Mouse (Mus musculus): ENCODE data around the gene Vps37d. TPM values are rescaled to one million over a fixed set of nuclear protein-coding genes. Genes with fewer than 3 reads are reported as not detected.
"Not testable (repeated sequence)": the region's sequence is repeated elsewhere in the genome, so short reads cannot be mapped to it uniquely, and the experiment has no call there.

Vps37d gene
- polyA plus RNA-seq, 1 experiment from 2014 or later, result 12.0 TPM

DNA sequence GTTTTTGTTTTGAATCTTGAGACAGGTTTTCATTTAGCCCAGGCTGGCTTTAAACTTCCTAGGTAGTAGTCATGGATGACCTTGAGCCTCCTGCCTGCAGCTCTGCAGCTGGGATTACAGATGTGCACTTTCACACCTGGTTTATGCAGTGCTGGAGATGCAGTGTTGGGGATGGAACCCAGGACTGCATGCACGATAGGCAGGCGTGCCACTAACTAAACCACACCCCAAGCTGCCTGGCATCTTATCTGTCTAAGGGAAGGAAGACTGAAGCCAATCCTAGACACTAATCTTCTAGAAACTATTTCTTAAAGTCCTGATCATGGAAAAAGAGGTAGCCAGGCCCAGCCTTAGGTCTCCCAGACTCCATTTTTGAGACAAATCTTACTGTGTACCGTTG lies 7.6 kb downstream of the Vps37d start:
- H3K4me1 ChIP-seq (replicated peaks; ENCODE audit: control insufficient read depth, insufficient read depth, low read length), result peaks cover 4% of the 10 kb centered on the region
- H3K9ac ChIP-seq (ENCODE audit: low read depth, low read length), result no peak overlapping the region
- no peak for DNase-seq (ENCODE audit: low spot score)
- no peak for ATAC-seq (ENCODE audit: low FRiP score)
- H3K27me3 ChIP-seq (ENCODE audit: control insufficient read depth, insufficient read depth, low read length), result no peaks in the 10 kb centered on the region
- no peaks in the 10 kb centered on the region for H3K9me3 ChIP-seq (ENCODE audit: control insufficient read depth, low read length)
- 91% methylated on average over 3 of the region's 3 CpGs for WGBS
- H3K4me3 ChIP-seq (ENCODE audit: low read depth, low read length), result no peak overlapping the region
- no peak overlapping the region for H3K27ac ChIP-seq (ENCODE audit: low read depth, low read length)
- no peak overlapping the region for H3K4me2 ChIP-seq (replicated peaks; ENCODE audit: low read depth, low read length)
- no peaks in the 10 kb centered on the region for H3K36me3 ChIP-seq (ENCODE audit: control insufficient read depth, insufficient read depth, low read length)

DNA sequence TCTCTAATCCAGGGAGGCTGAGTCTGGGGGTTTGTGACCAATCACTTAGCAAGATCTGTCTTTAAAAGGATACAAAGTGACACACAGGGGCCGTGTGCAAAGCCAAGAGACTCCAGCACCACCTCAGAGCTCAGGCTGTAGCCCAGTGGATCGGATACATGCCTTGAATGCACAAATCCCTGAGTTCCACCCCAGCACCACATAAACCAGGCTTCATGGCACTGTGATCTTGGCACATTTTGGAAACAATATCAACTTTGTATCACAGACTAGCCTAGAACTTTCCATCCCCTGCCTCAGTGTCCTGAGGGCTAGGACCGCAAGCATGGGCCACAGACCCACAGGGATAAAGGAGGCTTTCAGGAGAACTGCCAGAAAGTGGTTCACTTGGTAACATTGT lies 12.1 kb downstream of the Vps37d start:
- H3K27ac ChIP-seq (ENCODE audit: low read depth, low read length), result no peak overlapping the region
- no peaks in the 10 kb centered on the region for H3K27me3 ChIP-seq (ENCODE audit: control insufficient read depth, insufficient read depth, low read length)
- DNase-seq (ENCODE audit: low spot score) (no peak), ATAC-seq (ENCODE audit: low FRiP score) (no peak)
- no peaks in the 10 kb centered on the region for H3K4me1 ChIP-seq (replicated peaks; ENCODE audit: control insufficient read depth, insufficient read depth, low read length)
- no peak overlapping the region for H3K4me3 ChIP-seq (ENCODE audit: low read depth, low read length)
- no peaks in the 10 kb centered on the region for H3K36me3 ChIP-seq (ENCODE audit: control insufficient read depth, insufficient read depth, low read length)
- no peak overlapping the region for H3K4me2 ChIP-seq (replicated peaks; ENCODE audit: low read depth, low read length)
- H3K9ac ChIP-seq (ENCODE audit: low read depth, low read length), result no peak overlapping the region
- H3K9me3 ChIP-seq (ENCODE audit: control insufficient read depth, low read length), result no peaks in the 10 kb centered on the region
- WGBS, result 96% methylated on average over 3 of the region's 3 CpGs

DNA sequence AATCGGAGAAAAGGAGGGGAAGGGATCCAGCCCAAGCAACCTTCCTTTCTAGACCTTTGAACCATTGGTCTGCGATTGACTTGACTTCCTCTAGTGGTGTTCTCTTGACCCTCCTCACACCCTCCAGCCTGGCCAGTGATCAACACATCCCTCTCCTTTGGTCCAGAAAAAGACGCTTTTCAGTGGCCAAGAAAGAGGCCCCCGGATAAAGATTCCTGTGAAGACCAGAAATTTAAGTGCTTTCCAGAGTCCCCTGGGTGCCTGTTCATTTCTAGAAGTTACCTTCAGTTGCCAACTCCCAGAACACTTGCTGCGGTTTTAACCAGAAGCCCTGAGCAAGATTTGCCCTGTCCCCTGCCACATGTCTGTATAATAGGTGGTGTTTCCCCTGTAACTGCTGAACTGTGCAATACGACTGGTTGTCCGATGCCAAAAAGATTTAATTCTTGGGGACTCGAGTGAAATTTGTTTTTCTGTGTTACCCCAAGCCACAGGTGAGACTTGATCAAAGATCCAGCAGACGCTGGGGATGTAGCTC lies 13.1 kb downstream of the Vps37d start, which contains the start of gene Bud23:
TSS of gene Bud23 (minus strand) at position 51 of the 538 bp plus-strand sequence.
- H3K27ac ChIP-seq (ENCODE audit: low read depth, low read length), result not testable (repeated sequence)
- WGBS, result 77% methylated on average over 9 of the region's 9 CpGs
- peak within 1 kb of the TSS; percentile 91 for H3K4me2 ChIP-seq (replicated peaks; ENCODE audit: low read depth, low read length)

DNA sequence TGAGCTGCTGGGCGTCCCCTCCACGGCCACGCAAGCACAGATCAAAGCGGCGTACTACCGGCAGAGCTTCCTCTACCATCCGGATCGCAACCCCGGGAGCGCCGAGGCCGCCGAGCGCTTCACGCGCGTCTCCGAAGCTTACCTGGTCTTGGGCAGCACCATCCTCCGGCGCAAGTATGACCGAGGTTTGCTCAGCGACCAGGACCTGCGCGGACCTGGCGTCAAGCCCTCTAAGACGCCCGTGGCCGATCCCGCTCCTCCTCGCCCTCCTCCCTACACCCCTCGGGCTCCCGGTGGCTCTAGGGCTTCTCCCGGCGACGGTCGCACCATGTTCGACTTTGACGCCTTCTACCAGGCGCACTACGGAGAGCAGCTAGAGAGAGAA lies 13.7 kb downstream of the Vps37d start:
- under 1% methylated on average over 40 of the region's 40 CpGs for WGBS

More for the DNA sequence above, 13.1 kb downstream of the Vps37d start, which contains the start of gene Bud23:
- H3K36me3 ChIP-seq (ENCODE audit: control insufficient read depth, insufficient read depth, low read length); H3K4me1 ChIP-seq (replicated peaks; ENCODE audit: control insufficient read depth, insufficient read depth, low read length); H3K27me3 ChIP-seq (ENCODE audit: control insufficient read depth, insufficient read depth, low read length); DNase-seq (ENCODE audit: low spot score); ATAC-seq (ENCODE audit: low FRiP score); H3K9me3 ChIP-seq (ENCODE audit: control insufficient read depth, low read length): not testable (repeated sequence)
- H3K9ac ChIP-seq (ENCODE audit: low read depth, low read length), result peak within 1 kb of the TSS; percentile 87
- peak within 1 kb of the TSS; percentile 85 for H3K4me3 ChIP-seq (ENCODE audit: low read depth, low read length)

DNA sequence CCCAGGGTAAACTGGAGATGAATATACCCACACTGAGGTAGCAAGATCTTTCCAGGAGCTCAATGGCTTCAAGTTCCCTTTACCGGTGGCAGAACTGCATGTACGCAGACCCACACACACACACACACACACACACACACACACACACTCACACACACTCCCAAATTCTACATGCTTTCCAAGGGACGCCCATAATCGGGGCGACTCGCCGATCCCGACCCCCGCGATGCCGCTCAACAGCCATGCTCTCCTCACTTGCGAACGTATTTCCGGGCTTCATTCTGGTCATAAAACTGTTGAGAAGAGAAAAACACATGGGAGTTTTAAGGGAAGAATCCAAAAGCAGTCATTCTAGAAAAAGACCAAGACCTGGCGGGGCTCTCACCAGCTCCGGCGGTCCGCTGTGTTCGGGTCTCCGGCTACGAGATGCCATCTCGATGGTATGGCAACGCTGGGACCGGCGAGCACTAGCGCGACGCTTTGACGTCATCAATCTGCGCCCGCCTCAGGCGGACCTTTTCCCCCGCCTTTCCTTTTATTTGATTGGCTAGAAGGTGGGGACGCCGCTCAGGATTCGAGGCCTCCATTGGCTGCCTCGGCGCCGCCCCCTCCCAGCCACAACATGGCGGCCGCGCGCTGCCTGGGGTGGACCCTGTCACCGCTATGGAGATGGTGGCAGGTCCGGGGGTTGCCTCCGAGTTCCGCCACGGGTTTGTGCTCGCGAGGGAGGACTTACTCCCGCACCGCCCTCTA lies 14.3 kb downstream of the Vps37d start, which contains the start of gene Dnajc30:
TSS of gene Dnajc30 (plus strand) at position 574 of the 753 bp plus-strand sequence.
- H3K27ac ChIP-seq (ENCODE audit: low read depth, low read length), result no peak within 1 kb of the TSS
- no peaks in the 10 kb centered on the region for H3K9me3 ChIP-seq (ENCODE audit: control insufficient read depth, low read length)
- DNase-seq (ENCODE audit: low spot score), result peak; percentile 99
- peak; percentile 97 for ATAC-seq (ENCODE audit: low FRiP score)
- no peaks in the 10 kb centered on the region for H3K27me3 ChIP-seq (ENCODE audit: control insufficient read depth, insufficient read depth, low read length)
- peak within 1 kb of the TSS; percentile 85 for H3K4me3 ChIP-seq (ENCODE audit: low read depth, low read length)
- under 1% methylated on average over 51 of the region's 52 CpGs for WGBS
- H3K36me3 ChIP-seq (ENCODE audit: control insufficient read depth, insufficient read depth, low read length), result 0 out of 2 replicates have a peak, but pooled peaks cover 4% of the 10 kb centered on the region
- peak within 1 kb of the TSS; percentile 87 for H3K9ac ChIP-seq (ENCODE audit: low read depth, low read length)
- H3K4me1 ChIP-seq (replicated peaks; ENCODE audit: control insufficient read depth, insufficient read depth, low read length), result no peaks in the 10 kb centered on the region
- peak within 1 kb of the TSS; percentile 91 for H3K4me2 ChIP-seq (replicated peaks; ENCODE audit: low read depth, low read length)

More for the DNA sequence above, 13.7 kb downstream of the Vps37d start:
- H3K4me2 ChIP-seq (replicated peaks; ENCODE audit: low read depth, low read length), result peak overlapping the region; percentile 91
- peak overlapping the region; percentile 85 for H3K4me3 ChIP-seq (ENCODE audit: low read depth, low read length)
- H3K27ac ChIP-seq (ENCODE audit: low read depth, low read length), result no peak overlapping the region
- no peaks in the 10 kb centered on the region for H3K9me3 ChIP-seq (ENCODE audit: control insufficient read depth, low read length)
- peak; percentile 68; the same call in 1 of the 2 replicates for ATAC-seq (ENCODE audit: low FRiP score)
- H3K36me3 ChIP-seq (ENCODE audit: control insufficient read depth, insufficient read depth, low read length), result 0 out of 2 replicates have a peak, but pooled peaks cover 4% of the 10 kb centered on the region
- H3K4me1 ChIP-seq (replicated peaks; ENCODE audit: control insufficient read depth, insufficient read depth, low read length), result no peaks in the 10 kb centered on the region
- no peak for DNase-seq (ENCODE audit: low spot score)
- H3K27me3 ChIP-seq (ENCODE audit: control insufficient read depth, insufficient read depth, low read length), result no peaks in the 10 kb centered on the region
- H3K9ac ChIP-seq (ENCODE audit: low read depth, low read length), result peak overlapping the region; percentile 87

DNA sequence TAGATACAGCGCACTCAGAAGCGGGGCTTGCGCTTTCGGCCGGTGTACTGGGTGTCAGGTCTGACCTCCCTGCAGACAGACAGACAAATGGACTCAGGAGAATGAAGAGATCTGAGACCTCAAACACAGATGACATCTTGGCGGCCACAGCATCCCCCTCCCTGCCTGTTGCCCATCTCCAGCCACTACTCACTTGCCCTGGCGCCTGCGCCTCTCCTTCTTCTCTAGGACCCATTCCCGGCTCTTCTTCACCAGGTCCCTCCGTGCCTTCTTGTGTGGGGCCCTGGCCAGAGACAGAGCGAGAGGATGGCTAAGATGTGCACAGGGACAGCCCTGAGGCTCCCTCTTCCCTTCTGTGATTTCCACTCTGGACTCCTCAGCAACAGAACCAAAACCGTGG lies 24.7 kb downstream of the Vps37d start:
- Histone ChIP-seq H3K4me1 (replicated peaks; ENCODE audit: control insufficient read depth, insufficient read depth, low read length) (no peaks in the 10 kb centered on the region), H3K9ac (ENCODE audit: low read depth, low read length) (no peak overlapping the region), H3K9me3 (ENCODE audit: control insufficient read depth, low read length) (no peaks in the 10 kb centered on the region), H3K4me2 (replicated peaks; ENCODE audit: low read depth, low read length) (no peak overlapping the region), H3K36me3 (ENCODE audit: control insufficient read depth, insufficient read depth, low read length) (no peaks in the 10 kb centered on the region), H3K27me3 (ENCODE audit: control insufficient read depth, insufficient read depth, low read length) (no peaks in the 10 kb centered on the region), H3K4me3 (ENCODE audit: low read depth, low read length) (no peak overlapping the region), H3K27ac (ENCODE audit: low read depth, low read length) (no peak overlapping the region)
- no peak for DNase-seq (ENCODE audit: low spot score)
- ATAC-seq (ENCODE audit: low FRiP score), result no peak
- WGBS, result 94% methylated on average over 12 of the region's 12 CpGs

DNA sequence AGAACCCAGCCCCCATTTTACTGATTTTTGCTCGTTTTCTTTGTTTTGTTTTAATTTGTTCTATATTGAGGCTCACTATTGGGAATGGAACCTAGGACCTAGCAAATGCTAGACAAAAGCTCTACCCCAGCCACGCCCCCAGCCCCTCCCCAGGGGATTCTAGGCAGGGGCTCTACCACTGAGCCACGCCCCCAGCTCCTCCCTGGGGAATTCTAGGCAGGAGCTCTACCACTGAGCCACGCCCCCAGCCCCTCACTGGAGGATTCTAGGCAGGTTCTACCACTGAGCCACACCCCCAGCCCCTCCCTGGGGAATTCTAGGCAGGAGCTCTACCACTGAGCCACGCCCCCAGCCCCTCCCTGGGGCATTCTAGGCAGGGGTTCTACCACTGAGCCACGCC lies 28.8 kb downstream of the Vps37d start:
- H3K4me2 ChIP-seq (replicated peaks; ENCODE audit: low read depth, low read length); H3K27me3 ChIP-seq (ENCODE audit: control insufficient read depth, insufficient read depth, low read length); H3K4me1 ChIP-seq (replicated peaks; ENCODE audit: control insufficient read depth, insufficient read depth, low read length); ATAC-seq (ENCODE audit: low FRiP score); H3K27ac ChIP-seq (ENCODE audit: low read depth, low read length); H3K36me3 ChIP-seq (ENCODE audit: control insufficient read depth, insufficient read depth, low read length); DNase-seq (ENCODE audit: low spot score); H3K9me3 ChIP-seq (ENCODE audit: control insufficient read depth, low read length); H3K4me3 ChIP-seq (ENCODE audit: low read depth, low read length); H3K9ac ChIP-seq (ENCODE audit: low read depth, low read length): not testable (repeated sequence)
- WGBS, result 86% methylated on average over 5 of the region's 6 CpGs

DNA sequence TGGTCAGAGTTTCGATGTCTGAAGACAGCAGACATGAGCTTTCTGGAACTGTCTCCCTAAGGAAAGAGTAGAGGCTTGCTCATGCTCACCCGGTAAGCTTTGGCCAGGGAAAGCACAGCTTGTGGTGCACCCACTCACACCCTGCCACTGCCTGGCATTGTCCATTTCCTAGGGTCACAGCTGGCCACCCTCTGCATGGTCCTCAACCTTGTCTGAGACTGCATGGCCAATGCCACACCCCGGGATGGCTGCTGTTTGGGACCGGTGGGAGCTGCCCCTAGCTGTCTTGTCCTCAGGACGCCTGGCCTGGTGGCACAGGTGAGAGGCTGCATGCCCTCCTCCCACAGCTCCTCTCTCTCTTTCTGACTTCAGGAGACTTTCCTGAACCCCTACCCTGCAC lies 29.5 kb downstream of the Vps37d start:
- Histone ChIP-seq H3K9ac (ENCODE audit: low read depth, low read length) (no peak overlapping the region), H3K4me3 (ENCODE audit: low read depth, low read length) (no peak overlapping the region), H3K27ac (ENCODE audit: low read depth, low read length) (no peak overlapping the region), H3K36me3 (ENCODE audit: control insufficient read depth, insufficient read depth, low read length) (no peaks in the 10 kb centered on the region), H3K4me2 (replicated peaks; ENCODE audit: low read depth, low read length) (no peak overlapping the region; the same call in 1 of the 2 replicates), H3K9me3 (ENCODE audit: control insufficient read depth, low read length) (no peaks in the 10 kb centered on the region), H3K4me1 (replicated peaks; ENCODE audit: control insufficient read depth, insufficient read depth, low read length) (no peaks in the 10 kb centered on the region), H3K27me3 (ENCODE audit: control insufficient read depth, insufficient read depth, low read length) (no peaks in the 10 kb centered on the region)
- 90% methylated on average over 5 of the region's 5 CpGs for WGBS
- DNase-seq (ENCODE audit: low spot score) (no peak), ATAC-seq (ENCODE audit: low FRiP score) (no peak)
